Mouse (Mus musculus): Measurements from ENCODE around the gene Ogfod1.

Gene Ogfod1

DNA sequence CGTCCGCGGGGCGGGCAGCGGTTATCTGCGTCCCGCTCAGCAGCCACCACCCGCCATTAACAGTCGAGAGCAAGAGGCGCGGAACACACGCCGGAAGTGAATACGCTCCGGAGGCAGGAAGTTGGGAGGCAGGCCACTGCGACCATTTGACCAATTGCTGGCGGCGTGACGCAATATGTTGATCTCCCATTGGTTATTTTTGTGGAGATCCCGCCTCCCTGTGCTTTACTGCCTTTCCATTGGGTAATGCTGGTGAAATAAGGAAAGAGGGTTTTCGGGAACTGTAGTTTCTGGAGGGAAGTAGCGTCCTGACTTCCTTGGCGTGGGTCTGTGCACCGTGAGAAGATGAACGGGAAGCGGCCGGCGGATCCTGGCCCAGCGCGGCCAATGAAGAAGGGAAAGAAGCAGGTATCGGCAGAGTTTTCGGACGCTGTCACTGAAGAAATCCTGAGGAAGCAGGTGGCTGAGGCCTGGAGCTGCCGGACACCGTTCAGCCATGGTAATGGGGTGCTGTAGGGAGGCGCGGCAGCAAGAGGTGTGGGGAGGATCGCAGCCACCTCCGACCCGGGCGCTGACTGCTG lies at the start of gene Ogfod1, which contains the start of gene Nudt21:
Ogfod1 (plus strand) TSS at position 255 of the 581 bp plus-strand sequence.
Nudt21 (minus strand) TSS at position 88 of the 581 bp plus-strand sequence.
- peak; percentile 91 for DNase-seq (ENCODE audit: low spot score)

DNA sequence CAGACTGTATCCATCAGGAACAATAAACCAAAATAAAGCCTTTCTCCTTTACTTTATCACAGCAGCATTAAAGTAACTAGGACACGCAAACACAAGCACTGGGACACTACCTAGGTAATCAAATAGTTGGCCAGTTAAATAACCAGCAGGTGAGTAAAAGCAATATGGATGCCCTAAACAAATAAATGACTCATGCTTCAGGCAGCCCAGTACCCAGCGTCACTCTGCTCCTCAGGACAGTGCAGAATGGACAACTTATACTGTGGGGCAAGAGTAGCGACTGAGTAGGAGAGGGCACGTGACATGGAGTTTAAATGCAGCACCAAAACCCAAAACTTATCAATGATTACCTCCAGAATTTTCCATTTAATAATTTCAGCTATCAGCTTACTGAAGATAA lies 47.3 kb upstream of the Ogfod1 start:
- DNase-seq (ENCODE audit: low spot score), result no peak

- no peak for DNase-seq (ENCODE audit: low spot score)
These were observed 38.0 kb upstream of the Ogfod1 start for GRCm38 (mm10) chr8:93998961-93999360.

GRCm38 (mm10) chr8:94004139-94004538 lies 32.9 kb upstream of the Ogfod1 start:
- DNase-seq (ENCODE audit: low spot score), result no peak

- no peak for DNase-seq (ENCODE audit: low spot score)
These were observed 27.7 kb upstream of the Ogfod1 start for GRCm38 (mm10) chr8:94009243-94009845.

GRCm38 (mm10) chr8:94010101-94010705 lies 26.8 kb upstream of the Ogfod1 start:
- DNase-seq (ENCODE audit: low spot score), result no peak

DNA sequence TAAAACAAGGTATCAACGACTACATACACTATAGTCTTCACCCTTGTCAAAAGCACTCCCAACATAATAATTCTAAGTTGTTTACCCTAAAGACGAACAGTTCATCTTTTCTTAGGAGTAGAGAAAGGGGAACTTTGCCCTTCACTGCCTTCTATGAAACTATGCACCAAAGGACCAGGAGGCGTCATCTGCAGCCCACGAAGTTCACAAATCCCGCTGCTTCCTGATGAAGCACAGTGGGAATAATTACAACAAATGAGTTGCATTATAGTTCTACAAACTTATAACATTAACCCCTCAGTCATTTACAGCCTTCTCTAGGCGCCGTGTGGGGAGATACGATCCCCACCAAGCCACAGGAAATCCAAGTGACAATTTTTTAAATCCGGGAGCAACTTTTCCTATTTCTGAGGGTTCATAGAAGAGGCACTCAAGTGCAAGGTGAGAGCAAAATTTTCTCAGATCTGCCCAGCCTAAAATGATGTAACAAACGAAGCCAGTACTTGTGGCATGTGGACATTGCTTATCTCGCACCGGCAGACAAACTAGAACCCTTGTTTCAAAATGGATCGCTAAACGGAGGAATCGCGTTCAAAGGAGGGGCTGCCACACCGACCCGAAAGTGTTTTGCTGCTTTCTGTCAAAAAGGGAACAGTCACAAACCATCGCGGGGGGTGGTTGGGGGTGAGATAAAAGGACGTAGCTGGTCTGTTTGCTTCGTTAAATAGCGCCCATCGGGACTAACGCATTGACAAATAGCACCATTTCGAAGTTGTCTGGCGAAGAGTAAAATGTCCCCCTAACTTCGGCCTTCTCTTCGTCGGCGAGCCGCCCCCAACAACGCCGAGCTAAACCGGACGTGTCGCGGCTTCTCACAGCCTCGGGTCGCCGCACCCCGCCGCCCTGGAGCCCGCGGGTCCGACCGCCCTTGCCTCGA lies 25.7 kb upstream of the Ogfod1 start:
- DNase-seq (ENCODE audit: low spot score), result no peak

- peak; percentile 85 for DNase-seq (ENCODE audit: low spot score)
These were observed 24.7 kb upstream of the Ogfod1 start, which contains the start of gene Amfr for GRCm38 (mm10) chr8:94012013-94012951. Gene Amfr, minus strand, starts transcription at chr8:94012842.

DNA sequence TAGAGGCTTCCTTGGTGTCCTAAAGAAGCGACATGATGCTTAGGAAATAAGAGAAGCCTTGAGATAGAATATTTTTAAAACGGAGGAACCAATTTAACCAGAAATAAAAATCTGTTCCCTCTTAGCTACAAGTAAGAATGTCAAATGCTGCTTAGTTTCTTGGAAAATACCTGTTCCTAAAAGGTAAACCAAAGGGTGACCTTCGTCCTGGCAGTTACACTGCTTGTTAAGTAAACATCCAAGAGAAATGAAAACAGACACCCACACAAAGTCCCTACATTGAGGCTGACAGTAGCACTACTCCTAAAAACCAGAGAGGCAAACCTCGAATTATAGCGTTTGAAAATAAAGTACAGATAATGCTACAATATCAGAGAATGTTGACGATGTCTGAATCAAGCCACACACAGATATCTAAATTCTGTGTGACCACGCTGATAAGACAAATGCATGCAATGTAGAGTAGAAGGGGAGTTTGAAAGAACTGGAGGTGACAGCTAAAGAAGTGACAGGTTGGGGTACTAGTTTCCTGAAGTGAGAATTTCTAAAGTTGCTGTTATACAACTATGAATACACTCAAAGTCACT lies 23.9 kb upstream of the Ogfod1 start:
- DNase-seq (ENCODE audit: low spot score), result no peak

DNA sequence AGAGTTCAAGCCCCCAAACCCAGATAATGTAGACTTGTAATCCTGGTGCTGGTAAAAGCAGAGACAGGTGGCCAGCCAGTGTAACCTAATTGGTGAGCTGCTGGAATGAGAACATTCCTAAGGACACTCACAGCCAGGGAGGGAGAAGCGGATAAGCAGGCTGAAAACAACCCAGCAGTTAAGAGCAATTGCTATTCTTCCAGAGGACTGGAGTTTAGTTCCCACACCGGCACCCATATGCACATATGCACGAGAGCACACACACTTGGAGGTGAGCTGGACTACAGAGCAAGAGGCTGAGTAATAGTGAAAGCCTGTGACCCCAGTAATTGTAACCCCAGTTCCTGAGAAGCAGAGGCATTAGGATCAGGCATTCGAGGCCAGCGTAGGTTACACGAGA lies 13.1 kb upstream of the Ogfod1 start:
- no peak for DNase-seq (ENCODE audit: low spot score)

DNA sequence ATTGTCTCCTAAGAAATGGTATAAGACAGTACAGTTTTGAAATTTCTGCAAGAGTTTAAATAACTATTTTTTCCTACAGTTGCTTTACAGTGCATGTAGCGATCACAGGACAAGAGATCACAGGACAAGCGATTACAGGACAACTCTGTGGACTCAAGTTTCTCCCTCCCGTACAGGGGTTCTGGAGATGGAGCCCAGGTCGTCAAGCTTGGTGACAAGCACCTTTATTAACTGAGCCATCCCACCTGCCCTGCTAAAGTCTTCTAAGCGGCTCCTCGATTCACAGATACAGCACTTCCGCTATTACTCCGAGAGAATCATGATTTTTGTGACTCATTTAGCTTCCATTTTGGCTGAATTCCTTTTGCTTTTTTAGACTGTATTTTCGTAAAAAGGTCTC lies 7.3 kb upstream of the Ogfod1 start:
- DNase-seq (ENCODE audit: low spot score), result no peak

- DNase-seq (ENCODE audit: low spot score), result no peak
These were observed 3.4 kb upstream of the Ogfod1 start for GRCm38 (mm10) chr8:94033601-94034000.

- DNase-seq (ENCODE audit: low spot score), result no peak
These were observed 1.8 kb upstream of the Ogfod1 start for GRCm38 (mm10) chr8:94035200-94035599.

- DNase-seq (ENCODE audit: low spot score), result peak; percentile 77
These were observed 457 bp upstream of the Ogfod1 start for GRCm38 (mm10) chr8:94036541-94036940.

- DNase-seq (ENCODE audit: low spot score), result no peak
These were observed 808 bp downstream of the Ogfod1 start for GRCm38 (mm10) chr8:94037806-94038205.

DNA sequence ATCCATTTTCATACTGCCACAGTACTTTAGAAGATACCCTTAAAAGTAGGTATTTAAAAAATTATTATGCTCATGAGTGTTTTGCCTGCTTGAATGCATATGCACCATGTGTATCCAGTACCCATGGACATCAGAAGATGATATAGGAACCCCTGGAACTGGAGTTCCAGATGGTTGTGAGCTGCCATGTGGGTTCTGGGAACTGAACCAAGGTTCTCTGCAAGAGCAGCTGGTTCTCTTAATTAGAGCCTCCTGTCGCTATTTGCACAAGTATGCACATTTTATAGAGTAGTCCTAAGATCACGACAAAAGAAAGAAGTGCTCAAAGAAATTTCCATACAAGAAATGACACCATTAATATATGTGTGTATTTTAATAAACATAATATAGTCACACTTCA lies 10.8 kb downstream of the Ogfod1 start:
- DNase-seq (ENCODE audit: low spot score), result no peak

GRCm38 (mm10) chr8:94052696-94053095 lies 15.7 kb downstream of the Ogfod1 start:
- no peak for DNase-seq (ENCODE audit: low spot score)

GRCm38 (mm10) chr8:94057157-94057854 lies 20.3 kb downstream of the Ogfod1 start:
- peak; percentile 80 for DNase-seq (ENCODE audit: low spot score)

DNA sequence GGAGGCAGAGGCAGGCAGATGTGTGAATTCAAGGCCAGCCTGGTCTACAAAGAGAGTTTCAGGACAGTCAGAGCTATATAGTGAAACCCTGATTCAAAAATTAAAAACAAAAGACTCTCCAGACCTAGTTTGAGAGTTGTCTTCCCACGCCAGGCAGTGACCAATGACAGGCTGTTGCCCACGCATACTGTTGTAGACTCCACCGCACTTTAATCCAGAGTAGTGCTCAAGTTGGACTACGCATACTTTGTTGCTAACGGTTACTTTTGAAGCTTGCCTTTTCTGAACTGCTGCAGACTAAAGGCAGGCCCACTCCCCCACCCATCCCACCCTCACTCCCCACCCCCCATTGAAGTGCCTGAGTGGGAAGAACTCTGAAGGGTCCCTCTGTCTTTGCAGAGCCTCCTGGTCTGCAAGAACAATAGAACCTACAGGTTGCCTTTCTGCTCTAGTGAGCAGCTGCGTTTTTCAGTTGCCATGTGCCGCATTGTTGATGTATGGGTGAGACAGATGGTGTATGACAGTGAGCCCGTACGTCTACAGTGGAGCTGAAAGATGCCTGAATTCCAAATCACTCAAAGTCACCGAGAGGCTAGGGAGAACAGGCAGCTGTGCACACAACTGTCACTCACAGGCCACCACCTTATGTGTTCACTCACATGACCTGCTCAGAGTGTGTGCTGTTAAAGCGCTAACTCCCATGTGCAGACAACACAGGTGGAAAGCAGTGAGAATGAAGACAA lies 29.3 kb downstream of the Ogfod1 start:
- DNase-seq (ENCODE audit: low spot score), result no peak

GRCm38 (mm10) chr8:94068793-94069192 lies 31.8 kb downstream of the Ogfod1 start:
- no peak for DNase-seq (ENCODE audit: low spot score)

Data from testis, postnatal 10 days (tissue).